In genomic region chr7:80416969-80417368, GRCm38 (mm10) we compare ENCODE assay signal across 24 mouse cellular contexts. TPM values are rescaled to one million over a fixed set of nuclear protein-coding genes. Genes with fewer than 3 reads are reported as not detected.
DNase-seq lines count a peak whose midpoint lies in the region; ATAC-seq and TF ChIP-seq lines count a peak whose summit lies in the region.
"Had no signal": no experiment of that assay in that cellular context is flagged by ENCODE, and none has a peak within 500 bp of the region (broad histone marks: within the 10 kb centered on the region; RNA-seq: fewer than 3 reads in every experiment).

No protein-coding gene starts in this region.

- no peak for TF ChIP-seq EP300 in liver, embryonic 14.5 days (IDR thresholded peaks at IDR 0.05; ENCODE audit: low read depth)

- ATAC-seq in liver, embryonic 14.5 days (ENCODE audit: insufficient read depth), result no peak
- ATAC-seq in liver, embryonic 12.5 days, result no peak
- ATAC-seq in granulocyte monocyte progenitor cell, adult 5-6 weeks (replicated peaks; ENCODE audit: poor library complexity, severe bottlenecking), result peak; percentile 66
- ATAC-seq in erythroid progenitor cell, adult 5-6 weeks (replicated peaks; ENCODE audit: low FRiP score, poor library complexity, severe bottlenecking), result no peak
- ATAC-seq: forebrain, embryonic 16.5 days; hindbrain, embryonic 16.5 days had no signal

- DNase-seq in liver, embryonic 14.5 days (ENCODE audit: low read depth in 3 of 3, low spot score in 3 of 3), result no peak
- DNase-seq in naive thymus-derived CD4-positive, alpha-beta T cell, adult 2 months (ENCODE audit: low read depth), result peak; percentile 31
- DNase-seq in thymus, postnatal 4 days, result peak; percentile 35
- no peak for DNase-seq in urinary bladder, adult 2 months (ENCODE audit: low spot score)
- DNase-seq in gastrocnemius, adult 8-10 months (ENCODE audit: low spot score in 2 of 2), result no peak
- DNase-seq: adrenal gland, postnatal 14 days; cerebellum, adult 11 months; cerebellum, postnatal 10 days; heart, adult 11 months; kidney, adult 18-20 months; lung, adult 2 months; lung, postnatal 36 days; right cerebral cortex, postnatal 25 days had no signal

- H3K27ac ChIP-seq in liver, embryonic 14.5 days, result no peak overlapping the region
- H3K27ac ChIP-seq in liver, embryonic 12.5 days, result no peak overlapping the region
- H3K27ac ChIP-seq: heart, embryonic 13.5 days; kidney, postnatal 0 days; limb, embryonic 15.5 days; midbrain, embryonic 12.5 days; neural tube, embryonic 15.5 days; stomach, embryonic 15.5 days had no signal

- no peaks in the 10 kb centered on the region for H3K27me3 ChIP-seq in liver, embryonic 14.5 days (ENCODE audit: control insufficient read depth, insufficient read depth, low read length)
- H3K27me3 ChIP-seq in liver, embryonic 12.5 days (replicated peaks), result 0 out of 2 replicates have a peak, but pooled peaks cover 4% of the 10 kb centered on the region
- H3K27me3 ChIP-seq: heart, embryonic 13.5 days; limb, embryonic 15.5 days; neural tube, embryonic 15.5 days; stomach, embryonic 15.5 days had no signal

- H3K4me2 ChIP-seq in liver, embryonic 14.5 days (ENCODE audit: low read depth), result no peak overlapping the region
- no peak overlapping the region for H3K4me2 ChIP-seq in liver, embryonic 12.5 days
- H3K4me2 ChIP-seq: heart, embryonic 13.5 days; limb, embryonic 15.5 days; midbrain, embryonic 12.5 days; neural tube, embryonic 15.5 days; stomach, embryonic 15.5 days had no signal

- H3K36me3 ChIP-seq in liver, embryonic 14.5 days (replicated peaks; ENCODE audit: control insufficient read depth, insufficient read depth, low read depth), result no peaks in the 10 kb centered on the region
- H3K36me3 ChIP-seq in liver, embryonic 12.5 days, result no peaks in the 10 kb centered on the region
- H3K36me3 ChIP-seq: heart, embryonic 13.5 days; limb, embryonic 15.5 days; midbrain, embryonic 12.5 days; neural tube, embryonic 15.5 days; stomach, embryonic 15.5 days had no signal

- no peak overlapping the region for H3K4me3 ChIP-seq in liver, embryonic 14.5 days (ENCODE audit: insufficient read depth in 1 of 2, low read depth in 2 of 2, low read length in 2 of 2)
- no peak overlapping the region for H3K4me3 ChIP-seq in liver, embryonic 12.5 days
- H3K4me3 ChIP-seq: heart, embryonic 13.5 days; limb, embryonic 15.5 days; midbrain, embryonic 12.5 days; neural tube, embryonic 15.5 days; stomach, embryonic 15.5 days had no signal

- H3K9me3 ChIP-seq in liver, embryonic 14.5 days (ENCODE audit: control insufficient read depth, low read length), result no peaks in the 10 kb centered on the region
- H3K9me3 ChIP-seq in liver, embryonic 12.5 days (replicated peaks), result no peaks in the 10 kb centered on the region
- H3K9me3 ChIP-seq: heart, embryonic 13.5 days; limb, embryonic 15.5 days; midbrain, embryonic 12.5 days; neural tube, embryonic 15.5 days; stomach, embryonic 15.5 days had no signal

- peaks cover 0 to 20% of the 10 kb centered on the region in 2 experiments; a peak in 2 of 4 replicates for H3K4me1 ChIP-seq in liver, embryonic 14.5 days (replicated peaks; ENCODE audit: control insufficient read depth in 2 of 2, insufficient read depth in 2 of 2, low read length in 1 of 2)
- H3K4me1 ChIP-seq in liver, embryonic 12.5 days, result peaks cover 40% of the 10 kb centered on the region
- H3K4me1 ChIP-seq: limb, embryonic 15.5 days; midbrain, embryonic 12.5 days; neural tube, embryonic 15.5 days; stomach, embryonic 15.5 days had no signal

- H3K9ac ChIP-seq in liver, embryonic 14.5 days (replicated peaks), result peak overlapping the region; percentile 3; the same call in 1 of the 2 replicates
- no peak overlapping the region for H3K9ac ChIP-seq in liver, embryonic 12.5 days
- H3K9ac ChIP-seq: heart, embryonic 13.5 days; limb, embryonic 15.5 days; midbrain, embryonic 12.5 days; neural tube, embryonic 15.5 days; stomach, embryonic 15.5 days had no signal

- 32% methylated on average over 7 of the region's 7 CpGs for WGBS in liver, embryonic 14.5 days (ENCODE audit: insufficient replicate concordance)
- 33% methylated on average over 7 of the region's 7 CpGs for whole genome bisulfite sequencing in liver, embryonic 12.5 days (ENCODE audit: insufficient replicate concordance)

- TF ChIP-seq CTCF in liver, embryonic 14.5 days (IDR thresholded peaks at IDR 0.05; ENCODE audit: low read depth), result no peak

RNA-seq across cellular contexts. Expression of gene Furin, which starts 11.7 kb away (rescaled TPM):
- 6.0 and 6.7 TPM in 2 replicates for polyA plus RNA-seq in liver, embryonic 14.5 days (2012; rRNA removed)
- 3.8 and 4.5 TPM in 2 replicates for polyA plus RNA-seq in liver, embryonic 14.5 days (2014; fragmentation: Nextera tagmentation; extraction: Ambion mirVana)
- polyA plus RNA-seq in liver, embryonic 12.5 days (2016; fragmentation: Nextera tagmentation; extraction: Ambion mirVana), result 5.6 and 5.9 TPM in 2 replicates
- 25.5 and 25.6 TPM in 2 replicates for total RNA-seq in granulocyte monocyte progenitor cell, adult 5-6 weeks (2014; fragmentation: Nextera tagmentation)
- 5.0 and 10.1 TPM in 2 replicates for total RNA-seq in granulocyte monocyte progenitor cell, adult 5-6 weeks (2017)
- polyA plus RNA-seq in urinary bladder, adult 2 months (2012; rRNA removed), result 25.3 and 40.7 TPM in 2 replicates
- 22.7 and 51.1 TPM in 2 replicates for total RNA-seq in erythroid progenitor cell, adult 5-6 weeks (2015; ENCODE audit: low replicate concordance)
- total RNA-seq in erythroid progenitor cell, adult 5-6 weeks (2017; ENCODE audit: low replicate concordance), result 24.6 and 28.2 TPM in 2 replicates
- 10 to 100 TPM; 50.3 to 60.1 (median 56.7) TPM for total RNA-seq in gastrocnemius, adult 8-10 months (2022)

RNA-seq across cellular contexts. Expression of gene Fes, which starts 29.2 kb away (rescaled TPM):
- polyA plus RNA-seq in liver, embryonic 14.5 days (2012; rRNA removed), result 9.8 and 11.9 TPM in 2 replicates
- 9.0 and 10.1 TPM in 2 replicates for polyA plus RNA-seq in liver, embryonic 14.5 days (2014; fragmentation: Nextera tagmentation; extraction: Ambion mirVana)
- polyA plus RNA-seq in liver, embryonic 12.5 days (2016; fragmentation: Nextera tagmentation; extraction: Ambion mirVana), result 10.3 and 11.4 TPM in 2 replicates
- 141 and 238 TPM in 2 replicates for total RNA-seq in granulocyte monocyte progenitor cell, adult 5-6 weeks (2014; fragmentation: Nextera tagmentation)
- 155 and 176 TPM in 2 replicates for total RNA-seq in granulocyte monocyte progenitor cell, adult 5-6 weeks (2017)
- 22.6 and 24.0 TPM in 2 replicates for polyA plus RNA-seq in urinary bladder, adult 2 months (2012; rRNA removed)
- 31.0 and 53.2 TPM in 2 replicates for total RNA-seq in erythroid progenitor cell, adult 5-6 weeks (2015; ENCODE audit: low replicate concordance)
- total RNA-seq in erythroid progenitor cell, adult 5-6 weeks (2017; ENCODE audit: low replicate concordance), result 9.1 and 17.2 TPM in 2 replicates
- total RNA-seq in gastrocnemius, adult 8-10 months (2022), result 1 to 10 TPM; 1.7 to 2.7 (median 2.4) TPM

RNA-seq across cellular contexts. Expression of gene Man2a2, which starts 45.8 kb away (rescaled TPM):
- 4.9 TPM in 2 replicates for polyA plus RNA-seq in liver, embryonic 14.5 days (2012; rRNA removed)
- 1.5 and 1.7 TPM in 2 replicates for polyA plus RNA-seq in liver, embryonic 14.5 days (2014; fragmentation: Nextera tagmentation; extraction: Ambion mirVana)
- polyA plus RNA-seq in liver, embryonic 12.5 days (2016; fragmentation: Nextera tagmentation; extraction: Ambion mirVana), result 5.8 and 6.5 TPM in 2 replicates
- total RNA-seq in granulocyte monocyte progenitor cell, adult 5-6 weeks (2014; fragmentation: Nextera tagmentation), result 60.4 and 74.6 TPM in 2 replicates
- total RNA-seq in granulocyte monocyte progenitor cell, adult 5-6 weeks (2017), result 32.7 and 36.7 TPM in 2 replicates
- 37.1 and 49.6 TPM in 2 replicates for polyA plus RNA-seq in urinary bladder, adult 2 months (2012; rRNA removed)
- 6.5 and 13.0 TPM in 2 replicates for total RNA-seq in erythroid progenitor cell, adult 5-6 weeks (2015; ENCODE audit: low replicate concordance)
- total RNA-seq in erythroid progenitor cell, adult 5-6 weeks (2017; ENCODE audit: low replicate concordance), result 5.1 and 7.8 TPM in 2 replicates
- 100 to 1,000 TPM; 139 to 171 (median 148) TPM for total RNA-seq in gastrocnemius, adult 8-10 months (2022)

Comparison
In these comparisons a context has a peak if more than half of its experiments do, and no peak if none do; other contexts are left out.
1. DNase-seq: peak in naive thymus-derived CD4-positive, alpha-beta T cell, adult 2 months (single experiment) and thymus, postnatal 4 days (single experiment); none in liver, embryonic 14.5 days (0 of 3), urinary bladder, adult 2 months (single experiment) and gastrocnemius, adult 8-10 months (0 of 2).